Mouse (Mus musculus): ENCODE measurements around the gene Zfp747. TPM values are rescaled to one million over a fixed set of nuclear protein-coding genes. Genes with fewer than 3 reads are reported as not detected.

Gene Zfp747
- total RNA-seq, 2 experiments from 2014 or later = 4.2 to 7.4 TPM

GRCm38 (mm10) chr7:127337636-127338035 lies 38.2 kb downstream of the Zfp747 start:
- ATAC-seq (replicated peaks; ENCODE audit: poor library complexity) = no peak

GRCm38 (mm10) chr7:127335604-127336003 lies 40.2 kb downstream of the Zfp747 start:
- no peak for ATAC-seq (replicated peaks; ENCODE audit: poor library complexity)

- no peak for ATAC-seq (replicated peaks; ENCODE audit: poor library complexity)
Observed at GRCm38 (mm10) chr7:127333240-127333639, 42.6 kb downstream of the Zfp747 start.

GRCm38 (mm10) chr7:127326685-127327084 lies 49.2 kb downstream of the Zfp747 start:
- ATAC-seq (replicated peaks; ENCODE audit: poor library complexity) = no peak

GRCm38 (mm10) chr7:127325550-127325949 lies 50.3 kb downstream of the Zfp747 start:
- no peak for ATAC-seq (replicated peaks; ENCODE audit: poor library complexity)

GRCm38 (mm10) chr7:127324944-127325343 lies 50.9 kb downstream of the Zfp747 start:
- ATAC-seq (replicated peaks; ENCODE audit: poor library complexity) = no peak

Other genes with a start within 250 kb of the Zfp747 start
- gene Spn, start 238.2 kb downstream of the Zfp747 start, total RNA-seq (2015) = 86.0 and 93.4 TPM in 2 replicates
- gene Spn, start 238.2 kb downstream of the Zfp747 start, total RNA-seq (2017) = 294 and 316 TPM in 2 replicates
- 16.8 and 17.4 TPM in 2 replicates for gene Cd2bp2, start 180.0 kb downstream of the Zfp747 start, total RNA-seq (2015)
- 56.0 and 65.7 TPM in 2 replicates for gene Cd2bp2, start 180.0 kb downstream of the Zfp747 start, total RNA-seq (2017)
- 12.8 and 13.8 TPM in 2 replicates for gene Tbc1d10b, start 167.6 kb downstream of the Zfp747 start, total RNA-seq (2015)
- gene Tbc1d10b, start 167.6 kb downstream of the Zfp747 start, total RNA-seq (2017) = 34.0 and 36.0 TPM in 2 replicates
- 7.8 and 10.6 TPM in 2 replicates for gene Mylpf, start 167.2 kb downstream of the Zfp747 start, total RNA-seq (2015)
- 6.0 and 6.8 TPM in 2 replicates for gene Mylpf, start 167.2 kb downstream of the Zfp747 start, total RNA-seq (2017)
- gene Zfp553, start 143.0 kb downstream of the Zfp747 start, total RNA-seq (2015) = 6.5 and 9.0 TPM in 2 replicates
- 13.8 and 15.4 TPM in 2 replicates for gene Zfp553, start 143.0 kb downstream of the Zfp747 start, total RNA-seq (2017)
- gene Sept1, start 142.9 kb downstream of the Zfp747 start, total RNA-seq (2015) = 27.0 and 38.6 TPM in 2 replicates
- 21.7 and 35.4 TPM in 2 replicates for gene Sept1, start 142.9 kb downstream of the Zfp747 start, total RNA-seq (2017)
- gene Zfp771, start 131.8 kb downstream of the Zfp747 start, total RNA-seq (2015) = 3.4 and 3.5 TPM in 2 replicates
- gene Zfp771, start 131.8 kb downstream of the Zfp747 start, total RNA-seq (2017) = 2.7 and 8.0 TPM in 2 replicates
- gene Dctpp1, start 115.3 kb downstream of the Zfp747 start, total RNA-seq (2015) = 92.7 and 106 TPM in 2 replicates
- 62.4 and 63.5 TPM in 2 replicates for gene Dctpp1, start 115.3 kb downstream of the Zfp747 start, total RNA-seq (2017)
- 63.9 and 74.4 TPM in 2 replicates for gene Sephs2, start 102.0 kb downstream of the Zfp747 start, total RNA-seq (2015)
- gene Sephs2, start 102.0 kb downstream of the Zfp747 start, total RNA-seq (2017) = 161 and 168 TPM in 2 replicates
- 50.3 and 53.6 TPM in 2 replicates for gene Itgal, start 79.8 kb downstream of the Zfp747 start, total RNA-seq (2015)
- 21.4 and 23.8 TPM in 2 replicates for gene Itgal, start 79.8 kb downstream of the Zfp747 start, total RNA-seq (2017)
- 2.3 and 3.2 TPM in 2 replicates for gene Zfp768, start 30.5 kb downstream of the Zfp747 start, total RNA-seq (2015)
- 6.5 and 8.9 TPM in 2 replicates for gene Zfp768, start 30.5 kb downstream of the Zfp747 start, total RNA-seq (2017)
- 1.5 and 2.1 TPM in 2 replicates for gene 9130019O22Rik, start 11.1 kb upstream of the Zfp747 start, total RNA-seq (2015)
- gene 9130019O22Rik, start 11.1 kb upstream of the Zfp747 start, total RNA-seq (2017) = 4.2 and 6.5 TPM in 2 replicates
- 1.0 and 1.5 TPM in 2 replicates for gene E430018J23Rik, start 17.6 kb upstream of the Zfp747 start, total RNA-seq (2015)
- 2.3 and 4.8 TPM in 2 replicates for gene E430018J23Rik, start 17.6 kb upstream of the Zfp747 start, total RNA-seq (2017)
- gene Zfp764, start 30.8 kb upstream of the Zfp747 start, total RNA-seq (2015) = 9.3 and 10.9 TPM in 2 replicates
- 9.9 and 12.4 TPM in 2 replicates for gene Zfp764, start 30.8 kb upstream of the Zfp747 start, total RNA-seq (2017)
- gene Zfp688, start 46.0 kb upstream of the Zfp747 start, total RNA-seq (2015) = 7.1 and 9.0 TPM in 2 replicates
- 4.7 and 5.9 TPM in 2 replicates for gene Zfp688, start 46.0 kb upstream of the Zfp747 start, total RNA-seq (2017)
- gene Zfp689, start 73.1 kb upstream of the Zfp747 start, total RNA-seq (2015) = 2.2 and 2.3 TPM in 2 replicates
- 1.2 and 3.0 TPM in 2 replicates for gene Zfp689, start 73.1 kb upstream of the Zfp747 start, total RNA-seq (2017)
- gene Prr14, start 83.6 kb upstream of the Zfp747 start, total RNA-seq (2015) = 74.8 and 85.3 TPM in 2 replicates
- 22.6 and 27.2 TPM in 2 replicates for gene Prr14, start 83.6 kb upstream of the Zfp747 start, total RNA-seq (2017)
- gene Fbrs, start 103.1 kb upstream of the Zfp747 start, total RNA-seq (2015) = 90.7 and 101 TPM in 2 replicates
- gene Fbrs, start 103.1 kb upstream of the Zfp747 start, total RNA-seq (2017) = 19.5 and 20.0 TPM in 2 replicates
- 64.0 and 78.0 TPM in 2 replicates for gene Srcap, start 135.9 kb upstream of the Zfp747 start, total RNA-seq (2015)
- gene Srcap, start 135.9 kb upstream of the Zfp747 start, total RNA-seq (2017) = 20.6 and 24.1 TPM in 2 replicates
- gene Gm42715, start 143.5 kb upstream of the Zfp747 start, total RNA-seq (2015) = 26.3 and 26.8 TPM in 2 replicates
- 4.8 and 5.9 TPM in 2 replicates for gene Gm42715, start 143.5 kb upstream of the Zfp747 start, total RNA-seq (2017)
- 1.7 TPM in 1 of 2 replicates, not detected in the other for gene Tmem265, start 185.3 kb upstream of the Zfp747 start, total RNA-seq (2015)
- 2.3 and 2.5 TPM in 2 replicates for gene Tmem265, start 185.3 kb upstream of the Zfp747 start, total RNA-seq (2017)
- gene Phkg2, start 197.3 kb upstream of the Zfp747 start, total RNA-seq (2015) = 27.1 and 32.3 TPM in 2 replicates
- gene Phkg2, start 197.3 kb upstream of the Zfp747 start, total RNA-seq (2017) = 26.7 and 29.2 TPM in 2 replicates
- gene Ccdc189, start 212.5 kb upstream of the Zfp747 start, total RNA-seq (2015) = 1.8 and 2.2 TPM in 2 replicates
- gene Ccdc189, start 212.5 kb upstream of the Zfp747 start, total RNA-seq (2017) = 2.5 and 3.1 TPM in 2 replicates
- 11.7 and 16.5 TPM in 2 replicates for gene Rnf40, start 212.7 kb upstream of the Zfp747 start, total RNA-seq (2015)
- 36.9 and 41.9 TPM in 2 replicates for gene Rnf40, start 212.7 kb upstream of the Zfp747 start, total RNA-seq (2017)
- gene Zfp629, start 239.7 kb upstream of the Zfp747 start, total RNA-seq (2015) = 5.4 and 8.4 TPM in 2 replicates
- 8.5 and 11.3 TPM in 2 replicates for gene Zfp629, start 239.7 kb upstream of the Zfp747 start, total RNA-seq (2017)

Data from megakaryocyte progenitor cell, adult 5-6 weeks (primary cell).